Mouse (Mus musculus) embryonic facial prominence, embryonic 11.5 days (tissue): Measurements from ENCODE around the gene Asphd2. TPM values are rescaled to one million over a fixed set of nuclear protein-coding genes. Genes with fewer than 3 reads are reported as not detected.

ENCODE experiments used
- ATAC-seq: fragments of 200-750 bp; cut with Nextera tagmentation; replicated peaks from 2 replicates; pipeline ENCODE4 v1.8.0; 2017; ENCODE audit warnings: low read depth; ENCODE audit not compliant: insufficient number of reproducible peaks, low FRiP score, low TSS enrichment
- DNase-seq: peaks from one replicate; pipeline ENCODE4 v3.0.0-alpha.2; 2015; ENCODE audit warnings: low spot score
- H3K27ac ChIP-seq: fragments of 300-500 bp; sonication (generic); replicated peaks from 2 replicates; pipeline ENCODE4 v1.5.1; 2014; ENCODE audit warnings: mild to moderate bottlenecking, low read depth, low read length, control low read depth
- H3K27me3 ChIP-seq: fragments of 300-500 bp; sonication (generic); 2 replicates; pipeline ENCODE4 v1.6.1; 2014; ENCODE audit warnings: mild to moderate bottlenecking, low read length, moderate library complexity, mixed read lengths; ENCODE audit not compliant: control insufficient read depth, insufficient read depth
- H3K36me3 ChIP-seq: fragments of 300-500 bp; sonication (generic); replicated peaks from 2 replicates; pipeline ENCODE4 v1.6.1; 2014; ENCODE audit warnings: low read depth, mild to moderate bottlenecking, low read length, moderate library complexity, mixed read lengths; ENCODE audit not compliant: control insufficient read depth, insufficient read depth
- H3K4me1 ChIP-seq: fragments of 300-500 bp; sonication (generic); 2 replicates; pipeline ENCODE4 v1.6.1; 2014; ENCODE audit warnings: low read length, mixed read lengths; ENCODE audit not compliant: control insufficient read depth, insufficient read depth
- H3K4me2 ChIP-seq: fragments of 300-500 bp; sonication (generic); 2 replicates; pipeline ENCODE4 v1.6.1; 2014; ENCODE audit warnings: low read depth, mild to moderate bottlenecking, control low read depth, low read length, moderate library complexity
- H3K4me3 ChIP-seq: fragments of 300-500 bp; sonication (generic); 2 replicates; pipeline ENCODE4 v1.5.1; 2014; ENCODE audit warnings: low read depth, low read length, control low read depth
- H3K9ac ChIP-seq: fragments of 300-500 bp; sonication (generic); replicated peaks from 2 replicates; pipeline ENCODE4 v1.6.1; 2014; ENCODE audit warnings: mild to moderate bottlenecking, control low read depth, low read length
- H3K9me3 ChIP-seq: fragments of 300-500 bp; sonication (generic); replicated peaks from 2 replicates; pipeline ENCODE4 v1.6.1; 2016; ENCODE audit warnings: mild to moderate bottlenecking, low read length, inconsistent platforms, mixed read lengths; ENCODE audit not compliant: control insufficient read depth
- WGBS: fragments of 180-500 bp; shearing (Covaris S2); extraction: QIAGEN DNeasy Blood & Tissue Kit; methylation state at CpG from one replicate; pipeline ENCODE4 v1.1.7; 2014; 5-methylcytosine and 5-hydroxymethylcytosine counted together
- polyA plus RNA-seq: library from polyadenylated mRNA; unstranded; fragments of >200 nt; fragmentation: Nextera tagmentation; extraction: Ambion mirVana; gene quantifications from 2 replicates; pipeline ENCODE4 v1.2.1, GENCODE M21; 2014

Gene Asphd2
- polyA plus RNA-seq, 1 experiment from 2014 or later = 31.6 TPM

DNA sequence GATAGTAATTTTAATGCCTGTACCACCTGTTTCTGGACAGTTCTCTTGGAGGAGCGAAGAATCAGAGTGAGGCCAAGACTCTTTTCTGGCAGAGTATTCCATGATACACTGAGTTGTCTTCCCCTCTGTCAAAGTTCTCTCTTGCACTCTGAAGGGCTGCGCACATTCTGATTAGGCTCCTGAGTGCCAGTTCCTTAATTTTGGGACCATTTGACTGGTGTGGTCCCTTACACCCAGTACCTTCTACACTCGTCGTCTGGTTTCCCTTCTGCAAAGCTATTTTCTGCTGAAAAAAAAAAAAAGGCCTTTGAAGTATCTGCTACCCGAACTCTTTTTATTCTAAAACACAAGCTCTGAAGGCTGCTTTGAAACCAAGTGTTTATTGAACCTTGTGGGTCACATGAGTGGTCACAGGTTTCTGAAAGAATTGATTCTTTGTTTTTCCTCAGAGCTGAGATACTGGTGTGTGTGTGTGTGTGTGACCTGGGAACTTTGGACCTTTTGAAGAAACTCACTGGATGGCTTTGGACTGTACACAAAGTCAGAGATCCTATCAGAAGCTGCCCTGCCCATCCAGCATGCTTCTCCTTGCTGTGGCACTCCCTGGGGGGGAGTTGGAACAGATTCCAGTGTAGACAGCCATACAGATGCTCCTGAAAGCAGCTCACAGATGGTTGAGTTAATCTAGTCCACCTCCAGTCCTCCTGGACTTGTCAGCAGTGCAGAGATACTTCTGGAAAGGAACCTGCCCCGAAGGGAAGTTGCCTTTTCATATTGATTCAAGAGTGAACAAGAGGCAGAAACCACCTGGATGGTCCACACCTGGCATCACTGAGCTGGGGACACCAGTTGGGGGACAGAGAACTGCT, 50.3 kb downstream of the Asphd2 start:
- no peaks in the 10 kb centered on the region for H3K9me3 ChIP-seq
- ATAC-seq = no peak
- H3K36me3 ChIP-seq = no peaks in the 10 kb centered on the region
- H3K27ac ChIP-seq = no peak overlapping the region
- no peak overlapping the region for H3K4me2 ChIP-seq
- DNase-seq = no peak
- 77% methylated on average over 6 of the region's 6 CpGs for WGBS
- H3K27me3 ChIP-seq = no peaks in the 10 kb centered on the region
- H3K4me1 ChIP-seq = no peaks in the 10 kb centered on the region
- H3K4me3 ChIP-seq = no peak overlapping the region
- no peak overlapping the region for H3K9ac ChIP-seq

GRCm38 (mm10) chr5:112343205-112343595, 51.5 kb downstream of the Asphd2 start:
- H3K36me3 ChIP-seq = no peaks in the 10 kb centered on the region
- WGBS = 0% methylated on average over 24 of the region's 24 CpGs
- DNase-seq = peak; percentile 43

GRCm38 (mm10) chr5:112342463-112343204, 52.0 kb downstream of the Asphd2 start, which contains the start of the genes Srrd and Hps4:
Gene Srrd, minus strand, starts transcription at chr5:112343040.
Gene Hps4, plus strand, starts transcription at chr5:112343083.
- Histone ChIP-seq H3K27me3 (no peaks in the 10 kb centered on the region), H3K36me3 (peaks cover 2% of the 10 kb centered on the region), H3K27ac (no peak within 1 kb of the TSS), H3K4me2 (peak within 1 kb of the TSS; percentile 57), H3K4me1 (no peaks in the 10 kb centered on the region), H3K9me3 (no peaks in the 10 kb centered on the region), H3K9ac (peak within 1 kb of the TSS; percentile 77), H3K4me3 (peak within 1 kb of the TSS; percentile 82)
- WGBS = 2% methylated on average over 57 of the region's 64 CpGs
- ATAC-seq = no peak
- peak; percentile 87 for DNase-seq

More at GRCm38 (mm10) chr5:112343205-112343595, 51.5 kb downstream of the Asphd2 start:
- H3K4me1 ChIP-seq = no peaks in the 10 kb centered on the region
- peak; percentile 57 for ATAC-seq
- peak overlapping the region; percentile 57 for H3K4me2 ChIP-seq
- H3K27me3 ChIP-seq = no peaks in the 10 kb centered on the region
- H3K27ac ChIP-seq = no peak overlapping the region
- H3K9ac ChIP-seq = peak overlapping the region; percentile 77
- H3K9me3 ChIP-seq = no peaks in the 10 kb centered on the region
- peak overlapping the region; percentile 82 for H3K4me3 ChIP-seq

GRCm38 (mm10) chr5:112339215-112339614, 55.5 kb downstream of the Asphd2 start:
- Histone ChIP-seq H3K4me2 (no peak overlapping the region), H3K36me3 (peaks cover 19% of the 10 kb centered on the region)
- no peak for ATAC-seq

GRCm38 (mm10) chr5:112337004-112337403, 57.7 kb downstream of the Asphd2 start:
- DNase-seq (no peak), ATAC-seq (no peak)
- no peaks in the 10 kb centered on the region for H3K9me3 ChIP-seq
- no peak overlapping the region for H3K9ac ChIP-seq
- peaks cover 19% of the 10 kb centered on the region for H3K36me3 ChIP-seq
- H3K4me1 ChIP-seq = no peaks in the 10 kb centered on the region
- no peaks in the 10 kb centered on the region for H3K27me3 ChIP-seq
- H3K27ac ChIP-seq = no peak overlapping the region
- H3K4me3 ChIP-seq = no peak overlapping the region
- H3K4me2 ChIP-seq = no peak overlapping the region
- WGBS = 94% methylated on average over 22 of the region's 22 CpGs

More at GRCm38 (mm10) chr5:112339215-112339614, 55.5 kb downstream of the Asphd2 start:
- Histone ChIP-seq H3K4me3 (no peak overlapping the region), H3K4me1 (no peaks in the 10 kb centered on the region), H3K9ac (no peak overlapping the region), H3K27ac (no peak overlapping the region), H3K9me3 (no peaks in the 10 kb centered on the region), H3K27me3 (no peaks in the 10 kb centered on the region)
- DNase-seq = no peak
- WGBS = 78% methylated on average over 7 of the region's 7 CpGs

DNA sequence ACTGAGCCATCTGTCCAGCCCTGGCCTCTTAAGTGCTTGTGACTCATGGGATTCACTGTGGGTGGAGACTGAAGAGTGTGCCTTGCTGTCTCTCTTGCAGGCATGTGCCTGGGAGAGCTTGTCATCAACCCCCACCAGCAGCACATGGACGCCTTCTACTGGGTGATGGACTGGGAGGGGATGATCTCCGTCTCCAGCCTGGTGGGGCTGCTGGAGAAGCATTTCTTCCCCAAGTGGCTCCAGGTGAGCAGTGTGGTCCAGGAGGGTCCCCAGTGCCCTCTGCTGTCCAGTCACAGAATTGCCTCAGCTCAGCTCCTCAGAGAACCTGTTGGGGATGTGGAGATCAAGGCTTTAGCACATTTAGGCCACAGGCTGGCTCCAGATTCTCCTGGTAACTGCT, 59.2 kb downstream of the Asphd2 start:
- Histone ChIP-seq H3K36me3 (peaks cover 23% of the 10 kb centered on the region), H3K4me3 (no peak overlapping the region), H3K9me3 (no peaks in the 10 kb centered on the region), H3K9ac (no peak overlapping the region), H3K27me3 (no peaks in the 10 kb centered on the region), H3K4me1 (no peaks in the 10 kb centered on the region), H3K27ac (no peak overlapping the region), H3K4me2 (no peak overlapping the region)
- DNase-seq (peak; percentile 68), ATAC-seq (no peak)
- 31% methylated on average over 2 of the region's 2 CpGs for WGBS
